Mouse (Mus musculus) layer of hippocampus, adult 18-20 months (tissue): ENCODE measurements at regions not wholly inside any gene's neighbourhood (a gene's known extent, or its start where the extent isn't known, plus 50 kb on each side); places are given as distances from the start of the nearest gene placed in this dataset.
A peak's percentile ranks its signal among the peaks of the same experiment; 100 is the strongest.

Experiments used
- DNase-seq, 2 experiments: peaks; one replicate each; pipeline ENCODE4 v3.0.0; 2022; ENCODE audit warnings: low spot score in 2 of 2

DNA sequence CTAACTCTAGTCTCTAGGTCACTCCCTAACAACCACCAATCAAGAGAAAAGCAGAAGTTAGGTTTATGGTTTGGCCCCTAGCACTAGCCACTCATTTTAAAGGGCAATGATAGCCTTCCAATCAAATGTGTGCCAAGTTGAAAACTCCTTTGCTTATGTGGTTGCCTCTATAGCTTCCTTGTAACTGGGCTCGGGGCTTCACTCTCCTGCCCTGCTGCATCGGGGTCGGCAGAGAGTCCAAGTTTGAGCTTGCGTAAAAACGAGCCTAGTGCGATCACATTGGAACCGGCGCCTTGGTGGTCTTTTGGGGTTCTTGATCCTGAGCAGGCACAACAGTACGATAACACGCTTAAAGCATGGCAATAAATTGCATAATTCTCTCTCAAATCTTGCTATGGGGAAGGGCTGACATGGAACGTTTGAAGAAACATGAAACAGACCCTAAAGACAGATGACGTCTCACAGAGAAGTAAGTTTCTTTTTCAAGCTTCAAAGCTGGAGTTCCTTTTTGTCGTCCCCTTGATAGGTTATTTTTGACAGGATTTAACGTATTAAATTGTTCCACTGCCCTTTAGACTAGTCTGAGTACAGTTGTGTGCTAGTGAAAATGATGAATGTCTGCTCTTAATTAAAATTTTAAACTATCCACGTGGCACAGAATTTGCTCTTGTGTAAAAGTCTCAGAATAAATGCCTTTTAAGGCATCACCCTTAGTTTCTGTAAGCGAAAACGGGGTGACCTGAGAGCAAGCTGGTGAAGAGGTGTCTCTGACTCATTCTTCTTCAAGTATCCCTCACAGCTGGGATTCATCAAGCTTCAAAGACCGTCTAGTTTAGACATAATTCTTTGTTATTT, 52.0 kb downstream of the 4930426L09Rik start:
- DNase-seq, result no peak

DNA sequence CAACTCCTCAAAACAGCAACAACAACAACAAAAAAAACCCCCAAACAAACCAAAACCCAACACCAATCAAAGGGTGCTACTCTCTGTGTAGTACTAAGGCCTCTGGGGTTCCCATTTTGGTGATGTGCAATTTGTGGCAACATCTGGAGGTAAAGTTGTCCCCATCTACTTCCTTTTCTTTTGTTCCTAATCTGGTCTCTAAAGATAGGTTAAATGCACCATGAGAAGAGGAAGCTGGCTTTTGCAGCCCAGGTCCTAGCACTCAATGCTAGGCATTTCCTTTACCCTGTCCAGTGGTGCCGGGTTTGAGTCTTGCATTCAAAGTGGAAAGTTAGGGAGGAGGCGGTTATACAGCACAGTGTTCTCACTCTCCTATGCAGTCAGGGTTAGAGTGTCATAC, 57.4 kb downstream of the 4930426L09Rik start:
- DNase-seq, result no peak

DNA sequence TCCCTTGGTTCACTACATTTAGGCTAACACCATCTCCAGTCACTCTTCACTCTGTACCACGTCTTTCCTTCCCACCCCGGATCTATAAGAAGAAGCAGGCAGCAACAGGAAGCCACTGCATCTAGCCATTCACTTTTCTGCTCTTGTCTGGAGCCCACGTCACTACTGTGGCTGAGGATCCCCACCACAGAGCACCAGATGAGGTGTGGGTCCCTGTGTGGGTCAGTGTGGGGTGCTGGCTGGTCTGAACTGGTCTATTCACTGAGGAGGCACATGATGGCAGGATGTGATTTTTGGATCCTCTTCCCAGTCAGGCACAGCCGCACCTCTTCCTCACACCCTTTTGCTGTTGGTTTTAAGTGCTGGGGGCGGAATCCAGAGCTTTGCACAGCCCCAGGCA, 59.7 kb downstream of the 4930426L09Rik start:
- no peak for DNase-seq

DNA sequence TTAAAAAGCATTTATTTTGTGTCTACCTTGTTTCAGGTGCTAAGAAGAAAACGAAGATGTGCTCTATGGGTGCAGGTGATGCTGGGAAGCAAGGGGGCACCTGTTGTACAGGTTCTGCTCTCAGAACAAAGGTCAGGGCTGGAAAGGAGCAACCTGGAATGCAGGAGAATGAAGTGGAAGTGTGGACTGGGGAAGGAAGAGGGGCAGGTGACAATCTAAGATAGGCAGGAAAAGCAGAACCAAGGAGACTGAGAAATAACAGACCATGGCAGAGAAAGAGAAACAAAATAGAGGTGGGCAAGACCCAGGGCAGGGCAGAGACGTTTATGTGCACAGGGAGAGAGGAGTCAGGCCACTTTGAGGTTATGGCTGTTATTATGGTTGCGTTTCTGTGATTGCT, 60.6 kb downstream of the 4930426L09Rik start:
- DNase-seq, result no peak

DNA sequence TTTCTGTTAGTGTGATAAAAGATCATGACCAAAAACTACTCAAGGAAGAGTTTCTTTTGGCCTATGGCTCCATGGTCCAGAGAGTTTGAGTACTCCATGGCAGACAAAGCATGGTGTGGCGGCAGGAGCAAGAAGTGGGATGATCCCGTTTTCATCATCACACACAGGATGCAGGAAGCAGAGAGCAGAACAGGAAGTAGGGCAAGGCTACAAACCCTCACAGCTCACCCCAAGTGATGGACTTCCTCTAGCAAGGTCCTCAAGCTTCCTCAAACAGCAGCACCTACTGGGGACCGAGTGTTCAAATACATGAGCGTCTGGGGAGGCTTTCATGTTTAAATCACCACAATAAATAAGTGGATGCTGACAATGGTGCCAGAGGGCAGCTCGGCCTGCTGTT, 61.1 kb downstream of the 4930426L09Rik start:
- DNase-seq, result no peak

DNA sequence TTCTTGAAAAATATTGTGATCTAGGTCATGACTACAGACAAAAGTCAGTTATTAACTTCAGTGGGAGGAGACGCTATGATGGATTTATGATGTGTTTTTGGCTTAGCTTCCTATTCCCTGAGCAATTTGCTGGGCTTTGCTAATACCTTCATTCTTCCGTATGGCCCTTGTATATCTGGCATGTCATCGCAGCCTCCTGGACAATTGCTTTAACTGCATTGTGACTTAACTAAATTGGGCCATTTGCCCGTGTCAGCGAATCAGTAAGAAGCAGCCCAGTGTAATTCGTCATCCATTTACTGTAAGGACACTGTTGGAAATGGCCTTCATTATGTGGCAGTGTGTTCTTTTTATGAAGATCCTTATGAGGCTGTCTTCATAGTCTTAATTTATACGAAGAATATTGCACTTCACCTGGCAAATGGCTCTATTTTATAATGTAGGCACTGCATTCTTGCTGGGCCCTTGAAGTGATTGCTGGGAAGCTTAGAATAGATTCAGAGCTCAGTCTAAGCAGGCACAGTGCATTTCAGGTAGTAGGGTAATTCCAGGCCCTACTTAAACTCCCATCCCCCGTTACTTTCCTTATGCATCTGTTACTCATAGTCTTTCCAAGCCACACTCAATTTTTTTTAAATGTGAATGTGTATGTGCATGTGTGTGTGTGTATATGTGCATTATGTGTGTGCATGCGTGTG, 62.2 kb downstream of the 4930426L09Rik start:
- DNase-seq, result no peak

DNA sequence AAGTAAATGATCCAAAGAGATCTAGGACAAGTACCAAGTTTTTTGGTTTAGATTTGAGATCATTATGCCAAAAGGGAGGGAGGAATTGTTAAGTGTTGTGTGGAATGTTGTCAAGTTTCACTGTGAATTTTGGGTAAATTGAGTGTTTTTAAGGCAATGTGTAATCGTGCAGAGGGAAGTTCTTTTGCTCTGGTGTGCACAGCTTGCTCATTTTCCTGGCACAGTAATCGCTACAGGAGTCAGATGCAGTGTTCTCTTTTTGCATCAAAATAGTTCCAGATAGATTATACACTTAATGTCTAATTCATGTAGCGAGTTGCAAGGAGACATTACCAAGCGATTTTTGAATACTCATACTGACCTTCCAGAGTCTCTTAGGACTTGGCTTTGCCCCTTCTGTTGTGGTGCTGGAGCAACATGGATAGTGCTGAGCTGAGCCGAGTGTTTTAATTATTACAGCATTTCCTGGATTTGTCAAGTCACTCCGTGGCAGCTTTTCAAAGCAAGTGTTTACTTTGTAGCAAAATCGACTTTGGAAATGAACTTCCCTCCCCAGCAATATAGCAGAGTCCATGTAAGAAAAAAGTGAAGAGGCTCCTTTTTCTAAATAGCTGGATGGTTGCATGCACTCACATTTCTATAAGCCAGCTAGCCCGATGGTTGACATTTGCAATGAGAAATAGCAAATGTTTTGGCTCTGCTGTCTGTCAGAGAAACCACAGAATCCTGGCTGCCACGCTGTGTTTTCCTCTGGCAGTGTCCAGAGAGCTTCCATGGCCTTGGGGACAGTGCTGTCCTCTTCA, 66.6 kb downstream of the 4930426L09Rik start:
- DNase-seq, result peak; percentile 8 to 75

DNA sequence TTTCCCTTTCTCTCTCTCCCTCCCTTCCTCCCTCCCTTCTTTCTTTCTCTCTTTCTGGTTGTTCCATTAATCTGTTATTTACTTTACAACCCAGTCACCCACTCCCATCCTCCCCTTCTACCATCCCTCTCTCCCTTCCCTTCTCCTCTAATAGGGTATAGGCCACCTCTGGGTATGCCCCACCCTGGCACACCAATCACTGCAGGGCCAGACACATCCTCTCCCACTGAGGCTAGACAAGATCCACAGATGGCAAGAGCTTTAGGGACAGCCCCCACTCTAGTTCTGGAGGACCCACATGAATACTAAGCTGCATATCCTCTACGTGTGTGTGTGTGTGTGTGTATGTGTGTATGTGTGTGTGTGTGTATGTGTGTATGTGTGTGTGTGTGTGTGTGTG, 67.4 kb downstream of the 4930426L09Rik start:
- DNase-seq, result no peak

DNA sequence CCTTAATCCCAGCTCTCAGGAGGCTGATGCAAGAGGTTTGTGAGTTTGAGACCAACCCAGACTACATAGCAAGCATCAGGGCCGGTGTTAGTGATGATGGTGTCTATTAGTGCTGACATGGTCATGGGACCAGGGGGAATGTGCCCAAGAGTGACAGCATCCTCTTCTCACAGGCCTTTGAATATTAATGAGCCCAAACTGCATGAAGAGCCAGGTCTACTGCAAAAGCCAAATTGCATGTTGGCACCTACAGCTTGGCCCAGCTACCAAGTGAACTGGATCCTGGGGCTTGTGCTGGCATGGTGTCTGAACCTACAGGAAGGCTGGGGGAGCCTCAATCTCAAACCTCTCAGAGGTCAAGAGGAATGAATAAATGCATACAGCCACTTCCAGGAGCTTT, 70.0 kb downstream of the 4930426L09Rik start:
- no peak for DNase-seq

DNA sequence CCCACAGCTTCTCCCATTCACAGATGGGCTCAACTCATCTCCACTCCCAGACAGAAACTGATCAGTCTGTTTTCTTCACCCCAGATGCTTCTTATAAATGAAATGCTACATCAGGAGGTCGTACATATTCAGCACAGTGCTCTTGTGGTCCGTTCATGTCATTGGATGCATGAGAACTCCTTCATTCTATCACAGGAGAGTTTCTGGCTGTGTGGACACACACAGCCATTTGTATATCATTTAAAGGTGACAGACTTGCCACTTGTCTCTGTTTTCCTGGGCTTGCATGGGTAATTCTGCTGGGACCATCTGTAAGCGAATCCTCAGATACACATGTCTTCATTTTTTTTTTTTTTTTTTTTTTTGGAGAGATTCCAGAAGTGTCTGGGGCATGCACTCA, 85.7 kb downstream of the 4930426L09Rik start:
- DNase-seq, result no peak

DNA sequence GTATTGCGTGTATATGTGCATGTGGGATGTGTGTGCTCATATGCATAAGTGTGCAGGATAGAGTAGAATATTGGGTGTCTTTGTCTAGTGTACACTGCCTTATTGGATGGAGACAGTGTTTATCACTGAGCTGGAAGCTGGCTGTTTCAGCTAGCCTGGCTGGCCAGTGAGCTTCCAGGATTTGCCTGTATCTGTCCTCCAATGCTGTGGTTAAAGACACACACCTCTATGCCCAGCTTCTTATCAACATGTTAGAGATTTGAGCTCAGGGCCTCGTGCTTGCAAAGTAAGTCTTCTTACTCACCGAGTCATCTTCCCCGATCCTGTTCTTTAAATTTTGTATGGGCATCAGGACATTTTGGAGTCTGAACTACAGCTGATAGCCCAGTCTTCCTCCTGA, 87.0 kb downstream of the 4930426L09Rik start:
- no peak for DNase-seq

DNA sequence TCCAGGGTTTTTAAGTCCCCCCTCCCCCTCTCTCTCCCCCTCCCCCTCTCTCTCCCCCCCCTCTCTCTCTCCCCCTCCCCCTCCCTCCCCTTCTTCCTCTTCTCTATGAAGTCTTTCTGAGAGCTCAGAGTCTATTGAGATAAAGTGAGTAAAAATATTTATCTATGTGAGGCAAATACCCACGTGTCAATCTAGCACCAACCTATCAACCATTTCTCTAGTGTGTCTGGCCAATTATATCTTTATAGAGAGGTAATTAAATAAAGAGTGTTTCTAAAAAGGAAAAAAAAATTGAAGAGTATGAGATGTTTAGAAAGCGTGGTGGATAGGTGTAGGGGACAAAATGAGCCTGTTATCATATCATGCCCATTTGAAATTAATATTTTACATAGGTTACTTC, 88.0 kb downstream of the 4930426L09Rik start:
- DNase-seq, result no peak

DNA sequence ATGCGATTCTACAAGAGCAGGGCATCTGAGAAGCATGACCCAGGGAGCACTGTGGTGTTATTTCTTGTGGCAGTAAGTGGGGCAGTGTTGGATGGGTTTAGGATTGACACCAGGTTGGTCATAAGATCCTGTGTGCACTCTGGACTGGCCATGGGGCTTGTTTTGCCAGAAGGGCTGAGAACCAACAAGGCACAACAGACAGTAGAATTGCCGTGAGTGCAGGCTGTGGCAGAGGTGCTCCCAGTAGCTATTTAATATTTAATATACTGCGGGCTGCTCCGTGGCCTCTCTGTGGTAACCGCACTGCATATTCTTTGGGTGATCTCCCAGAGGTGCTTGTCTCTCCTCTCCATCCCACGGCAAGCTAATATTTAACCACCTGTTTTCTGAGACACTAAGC, 88.5 kb downstream of the 4930426L09Rik start:
- DNase-seq, result no peak

DNA sequence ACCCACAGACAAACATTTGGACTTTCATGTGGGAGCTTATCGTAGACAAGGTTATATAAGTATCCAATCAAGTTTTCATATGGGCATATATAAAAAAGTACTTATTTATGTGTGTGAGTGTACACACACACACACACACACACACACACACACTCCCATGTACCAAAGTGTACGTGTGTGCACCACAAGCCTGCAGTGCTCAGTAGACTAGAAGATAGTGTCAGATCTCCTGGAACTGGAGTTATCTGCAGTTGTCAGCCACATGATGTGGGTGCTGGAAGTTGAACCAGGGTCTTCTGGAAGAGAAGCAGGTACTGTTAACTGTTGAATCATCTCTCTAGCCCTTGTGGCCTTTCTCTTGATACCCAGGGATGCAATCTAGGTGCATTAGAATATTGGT, 99.7 kb upstream of the Armc3 start:
- no peak for DNase-seq

DNA sequence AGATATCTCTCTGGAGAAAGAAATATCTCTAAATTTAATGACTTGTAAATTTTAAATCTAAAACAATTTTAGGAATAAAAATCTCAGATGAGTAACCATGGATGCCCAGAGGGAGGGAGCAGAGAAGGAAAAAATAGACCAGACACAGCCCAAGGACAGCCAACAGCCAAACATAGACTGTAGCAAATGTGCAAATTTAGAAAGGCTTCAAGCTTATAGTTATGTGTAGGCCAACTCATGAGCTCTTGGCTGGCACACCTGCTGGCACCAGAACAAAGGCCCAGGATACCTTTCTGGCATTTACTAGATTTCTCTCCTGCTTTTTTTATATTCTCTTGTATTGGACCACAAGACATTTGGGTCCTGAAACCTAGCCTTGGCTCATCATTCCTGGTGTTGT, 90.3 kb upstream of the Armc3 start:
- no peak for DNase-seq

DNA sequence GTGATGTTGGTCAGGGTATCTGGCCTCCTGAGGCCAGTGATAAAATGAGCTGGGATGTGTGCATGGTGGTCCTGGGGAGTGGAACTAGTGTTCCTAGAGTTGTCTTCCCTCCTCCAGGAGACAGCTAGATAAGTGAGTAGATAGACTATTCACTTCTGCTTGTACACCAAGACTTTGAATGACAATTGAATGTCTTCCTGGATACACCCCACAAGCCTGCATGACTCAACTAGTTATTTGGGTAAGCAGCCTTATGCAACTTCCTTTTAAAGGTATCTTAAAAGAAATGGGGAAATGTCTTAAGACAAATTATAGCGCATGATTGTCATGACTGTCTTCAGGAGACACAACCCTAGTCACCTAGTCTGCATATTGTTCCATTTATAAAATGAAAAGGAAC, 79.2 kb upstream of the Armc3 start:
- no peak for DNase-seq

DNA sequence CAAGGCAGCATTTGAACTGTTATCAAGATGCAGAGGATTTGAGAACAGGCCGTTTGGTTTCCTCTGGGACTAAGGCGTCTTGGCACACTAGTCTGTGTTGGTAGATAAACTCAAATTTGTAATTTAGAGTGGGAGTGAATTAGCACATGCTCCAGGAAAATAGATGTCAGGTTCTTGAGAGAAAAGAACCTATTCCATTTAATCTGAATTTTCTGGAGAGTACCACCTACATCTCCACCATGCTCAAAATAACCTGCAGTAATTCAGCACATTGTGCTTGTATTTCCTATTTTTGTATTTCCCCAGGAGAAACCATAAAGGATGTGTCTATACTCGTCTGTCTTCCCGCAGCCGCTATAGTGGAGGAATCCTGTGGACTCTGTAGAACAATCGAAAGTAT, 66.2 kb upstream of the Armc3 start:
- DNase-seq, result peak in 1 of 2 experiments; percentile 32

DNA sequence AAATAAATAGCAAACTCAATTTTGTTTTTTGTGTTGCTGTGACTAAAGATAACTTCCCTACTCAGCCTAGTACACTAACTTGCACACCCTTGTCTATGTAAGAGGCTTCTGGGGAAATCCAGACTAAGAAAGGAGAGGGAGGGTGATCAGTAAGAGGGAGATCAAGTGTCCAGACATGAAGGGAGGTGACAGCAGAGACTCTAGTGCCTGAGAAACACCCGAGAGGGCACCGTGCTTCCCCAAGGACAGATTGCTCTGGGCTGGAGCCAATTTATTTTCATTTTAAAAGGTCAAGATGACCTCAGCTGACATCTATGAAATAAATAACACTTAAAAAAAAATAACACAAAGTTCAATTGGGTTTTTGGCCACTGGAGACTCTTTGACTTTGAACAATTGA, 56.5 kb upstream of the Armc3 start:
- no peak for DNase-seq

DNA sequence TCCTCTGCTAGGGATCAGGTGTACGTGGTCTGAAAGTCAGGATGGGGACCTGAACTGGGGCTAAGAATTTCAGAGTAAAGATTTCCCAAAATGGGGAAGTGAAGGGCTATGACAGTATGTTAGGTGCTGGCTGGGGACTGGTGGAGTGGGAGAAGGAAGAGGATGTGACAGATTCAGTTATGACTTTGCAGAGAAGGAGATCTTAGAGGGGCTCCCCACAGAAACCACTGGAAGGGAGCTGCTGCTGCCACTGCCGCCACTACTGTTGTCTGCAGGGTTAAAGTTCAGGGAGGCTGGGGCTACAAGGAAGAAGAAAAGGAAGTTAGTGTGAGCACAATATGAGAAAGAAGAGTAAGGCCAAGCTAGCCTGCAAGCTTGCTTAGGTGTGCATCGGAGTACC, 53.7 kb upstream of the Armc3 start:
- DNase-seq, result no peak

DNA sequence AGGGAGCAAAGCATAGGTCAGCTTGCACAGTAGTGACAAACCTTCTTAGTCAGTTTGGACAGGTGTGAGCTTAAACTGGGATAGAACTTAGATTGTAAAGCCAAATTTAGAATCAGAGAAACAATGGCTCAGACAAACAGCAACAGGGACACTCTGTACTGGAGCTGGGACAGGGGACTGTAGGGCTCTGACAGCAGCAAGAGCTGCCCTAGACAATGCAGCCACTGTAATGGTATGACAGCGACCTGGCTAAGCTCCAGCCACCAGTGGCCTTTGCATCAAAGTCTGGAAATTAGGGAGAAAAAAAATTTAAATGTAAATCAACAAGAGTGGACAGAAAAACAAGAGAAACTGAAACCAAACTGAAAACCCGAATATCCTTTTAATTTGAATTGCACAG, 53.2 kb upstream of the Armc3 start:
- DNase-seq, result peak in 1 of 2 experiments; percentile 70

DNA sequence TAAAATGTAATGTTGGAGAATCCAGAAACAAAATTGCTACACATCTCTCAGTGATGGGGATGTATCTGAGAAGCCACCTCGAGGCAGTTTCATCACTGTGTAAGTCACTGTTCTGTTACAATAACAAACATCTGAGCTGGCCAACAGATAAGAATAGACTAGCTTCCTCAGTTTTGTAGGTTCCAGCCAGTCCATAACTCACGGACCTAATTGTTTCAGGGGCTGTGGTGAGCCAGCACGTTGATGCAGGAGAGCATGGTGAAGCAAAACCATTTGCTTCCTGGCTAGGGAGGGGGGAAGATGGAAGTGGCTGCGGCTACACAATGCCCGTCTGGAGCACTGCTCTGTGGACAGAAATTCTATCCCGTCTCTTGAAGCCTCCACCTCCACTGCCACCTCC, 52.8 kb upstream of the Armc3 start:
- peak in 1 of 2 experiments; percentile 15 for DNase-seq

DNA sequence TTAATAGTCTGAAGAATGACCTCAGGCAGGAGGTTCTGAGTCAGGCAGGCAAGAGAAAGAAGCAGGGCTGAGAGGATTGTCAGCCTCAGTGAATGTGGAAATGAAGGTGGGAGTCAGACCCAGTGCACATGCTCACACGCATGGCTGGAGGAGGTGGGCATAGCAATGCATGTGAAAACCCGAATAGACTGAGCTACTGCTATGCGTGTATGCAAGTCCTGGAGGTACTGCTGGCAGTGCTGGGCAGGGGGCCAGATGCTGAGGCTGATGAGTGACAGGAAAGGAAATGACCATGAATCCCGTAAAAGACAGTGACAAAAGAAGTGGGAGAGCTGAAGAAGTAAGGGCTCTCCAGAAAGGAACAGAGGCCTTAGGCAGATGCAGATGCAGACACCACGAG, 50.3 kb upstream of the Armc3 start:
- no peak for DNase-seq
